Mouse (Mus musculus) retina, postnatal 7 days (tissue): ENCODE results near the gene Wfdc10.
"Not testable (repeated sequence)": the region's sequence is repeated elsewhere in the genome, so short reads cannot be mapped to it uniquely, and the experiment has no call there.

Experiments
- DNase-seq: peaks from one replicate; pipeline ENCODE4 v3.0.0-alpha.2; 2012; ENCODE audit warnings: low read depth, low spot score

Wfdc10 gene

GRCm38 (mm10) chr2:164655858-164656257 is at the start of gene Wfdc10:
Gene Wfdc10, plus strand, starts transcription at chr2:164656046.
- DNase-seq, result peak; percentile 23

- no peak for DNase-seq
Measured at GRCm38 (mm10) chr2:164608781-164609180, 47.1 kb upstream of the Wfdc10 start.

GRCm38 (mm10) chr2:164613471-164613870 is 42.4 kb upstream of the Wfdc10 start, which contains the start of the genes Wfdc6b and Wfdc8:
Gene Wfdc6b, plus strand, starts transcription at chr2:164613522.
Gene Wfdc8, minus strand, starts transcription at chr2:164613626.
- DNase-seq, result not testable (repeated sequence)

- no peak for DNase-seq
Measured at GRCm38 (mm10) chr2:164615386-164615785, 40.5 kb upstream of the Wfdc10 start.

- no peak for DNase-seq
Measured at GRCm38 (mm10) chr2:164619050-164619449, 36.8 kb upstream of the Wfdc10 start.

GRCm38 (mm10) chr2:164621775-164622174 is 34.1 kb upstream of the Wfdc10 start:
- no peak for DNase-seq

- no peak for DNase-seq
Measured at GRCm38 (mm10) chr2:164635266-164635665, 20.6 kb upstream of the Wfdc10 start.

- no peak for DNase-seq
Measured at GRCm38 (mm10) chr2:164638696-164639095, 17.1 kb upstream of the Wfdc10 start, which contains the start of gene Wfdc16. Gene Wfdc16, minus strand, starts transcription at chr2:164638796.

GRCm38 (mm10) chr2:164641129-164641528 is 14.7 kb upstream of the Wfdc10 start:
- DNase-seq, result no peak

GRCm38 (mm10) chr2:164641881-164642673 is 13.8 kb upstream of the Wfdc10 start:
- DNase-seq, result no peak

- DNase-seq, result no peak
Measured at GRCm38 (mm10) chr2:164656483-164656882, 637 bp downstream of the Wfdc10 start, which contains the start of gene Wfdc9. Gene Wfdc9, minus strand, starts transcription at chr2:164656583.

GRCm38 (mm10) chr2:164664851-164665250 is 9.0 kb downstream of the Wfdc10 start:
- no peak for DNase-seq

GRCm38 (mm10) chr2:164670261-164670660 is 14.4 kb downstream of the Wfdc10 start:
- no peak for DNase-seq

- no peak for DNase-seq
Measured at GRCm38 (mm10) chr2:164670938-164671337, 15.1 kb downstream of the Wfdc10 start.

GRCm38 (mm10) chr2:164673987-164674386 is 18.1 kb downstream of the Wfdc10 start, which contains the start of gene Wfdc11:
Gene Wfdc11, minus strand, starts transcription at chr2:164674087.
- DNase-seq, result no peak

- no peak for DNase-seq
Measured at GRCm38 (mm10) chr2:164676103-164676502, 20.3 kb downstream of the Wfdc10 start.

- no peak for DNase-seq
Measured at GRCm38 (mm10) chr2:164676916-164677685, 21.3 kb downstream of the Wfdc10 start.

GRCm38 (mm10) chr2:164678848-164679625 is 23.2 kb downstream of the Wfdc10 start:
- DNase-seq, result peak; percentile 76

GRCm38 (mm10) chr2:164679906-164680305 is 24.1 kb downstream of the Wfdc10 start:
- no peak for DNase-seq

- DNase-seq, result no peak
Measured at GRCm38 (mm10) chr2:164684807-164685206, 29.0 kb downstream of the Wfdc10 start, which contains the start of gene Wfdc13. Gene Wfdc13, plus strand, starts transcription at chr2:164685107.

- no peak for DNase-seq
Measured at GRCm38 (mm10) chr2:164698201-164698600, 42.4 kb downstream of the Wfdc10 start, which contains the start of gene Spint4. Gene Spint4, plus strand, starts transcription at chr2:164698501.
